Mouse (Mus musculus): ENCODE measurements at regions not wholly inside any gene's neighbourhood (a gene's known extent, or its start where the extent isn't known, plus 50 kb on each side); places are given as distances from the start of the nearest gene placed in this dataset.
A peak's percentile ranks its signal among the peaks of the same experiment; 100 is the strongest.
"Not testable (repeated sequence)": the region's sequence is repeated elsewhere in the genome, so short reads cannot be mapped to it uniquely, and the experiment has no call there.

GRCm38 (mm10) chr1:105463819-105464614, 107.5 kb upstream of the Rnf152 start:
- no peaks in the 10 kb centered on the region for H3K36me3 ChIP-seq (replicated peaks; ENCODE audit: low read length)
- no peak for TF ChIP-seq GATA1 (IDR thresholded peaks at IDR 0.05; ENCODE audit: borderline replicate concordance, low read length)
- TF ChIP-seq FLI1 (IDR thresholded peaks at IDR 0.05; ENCODE audit: low read length): no peak
- no peaks in the 10 kb centered on the region for H3K9me3 ChIP-seq
- no peaks in the 10 kb centered on the region for H3K4me1 ChIP-seq
- H3K27me3 ChIP-seq (replicated peaks): no peaks in the 10 kb centered on the region
- no peak overlapping the region for H3K4me3 ChIP-seq (replicated peaks)

- H3K4me3 ChIP-seq (replicated peaks): no peak overlapping the region
- H3K9me3 ChIP-seq: no peaks in the 10 kb centered on the region
- no peaks in the 10 kb centered on the region for H3K27me3 ChIP-seq (replicated peaks)
- H3K4me1 ChIP-seq: no peaks in the 10 kb centered on the region
- no peak for TF ChIP-seq FLI1 (IDR thresholded peaks at IDR 0.05; ENCODE audit: low read length)
- no peak for TF ChIP-seq GATA1 (IDR thresholded peaks at IDR 0.05; ENCODE audit: borderline replicate concordance, low read length)
- no peaks in the 10 kb centered on the region for H3K36me3 ChIP-seq (replicated peaks; ENCODE audit: low read length)
These were observed 106.2 kb upstream of the Rnf152 start for GRCm38 (mm10) chr1:105462695-105463094.

- not testable (repeated sequence) for H3K27me3 ChIP-seq (replicated peaks); H3K36me3 ChIP-seq (replicated peaks; ENCODE audit: low read length); H3K4me3 ChIP-seq (replicated peaks); H3K4me1 ChIP-seq
- peaks cover 11% of the 10 kb centered on the region for H3K9me3 ChIP-seq
These were observed 99.3 kb upstream of the Rnf152 start for GRCm38 (mm10) chr1:105455783-105456182.

- H3K36me3 ChIP-seq (replicated peaks; ENCODE audit: low read length): no peaks in the 10 kb centered on the region
- H3K4me3 ChIP-seq (replicated peaks): no peak overlapping the region
- TF ChIP-seq FLI1 (IDR thresholded peaks at IDR 0.05; ENCODE audit: low read length) (no peak), GATA1 (IDR thresholded peaks at IDR 0.05; ENCODE audit: borderline replicate concordance, low read length) (no peak)
- peaks cover 11% of the 10 kb centered on the region for H3K9me3 ChIP-seq
- no peaks in the 10 kb centered on the region for H3K27me3 ChIP-seq (replicated peaks)
- H3K4me1 ChIP-seq: no peaks in the 10 kb centered on the region
These were observed 98.2 kb upstream of the Rnf152 start for GRCm38 (mm10) chr1:105454687-105455086.

- no peaks in the 10 kb centered on the region for H3K4me1 ChIP-seq
- TF ChIP-seq GATA1 (IDR thresholded peaks at IDR 0.05; ENCODE audit: borderline replicate concordance, low read length) (no peak), FLI1 (IDR thresholded peaks at IDR 0.05; ENCODE audit: low read length) (no peak)
- H3K27me3 ChIP-seq (replicated peaks): no peaks in the 10 kb centered on the region
- no peaks in the 10 kb centered on the region for H3K36me3 ChIP-seq (replicated peaks; ENCODE audit: low read length)
- H3K9me3 ChIP-seq: no peaks in the 10 kb centered on the region
- H3K4me3 ChIP-seq (replicated peaks): no peak overlapping the region
These were observed 89.7 kb upstream of the Rnf152 start for GRCm38 (mm10) chr1:105446212-105446611.

- Histone ChIP-seq H3K27me3 (replicated peaks) (no peaks in the 10 kb centered on the region), H3K4me1 (no peaks in the 10 kb centered on the region), H3K9me3 (no peaks in the 10 kb centered on the region), H3K4me3 (replicated peaks) (no peak overlapping the region), H3K36me3 (replicated peaks; ENCODE audit: low read length) (no peaks in the 10 kb centered on the region)
- TF ChIP-seq FLI1 (IDR thresholded peaks at IDR 0.05; ENCODE audit: low read length) (no peak), GATA1 (IDR thresholded peaks at IDR 0.05; ENCODE audit: borderline replicate concordance, low read length) (no peak)
These were observed 87.0 kb upstream of the Rnf152 start for GRCm38 (mm10) chr1:105443546-105443945.

- H3K9me3 ChIP-seq: no peaks in the 10 kb centered on the region
- TF ChIP-seq GATA1 (IDR thresholded peaks at IDR 0.05; ENCODE audit: borderline replicate concordance, low read length) (no peak), FLI1 (IDR thresholded peaks at IDR 0.05; ENCODE audit: low read length) (no peak)
- no peaks in the 10 kb centered on the region for H3K27me3 ChIP-seq (replicated peaks)
- no peaks in the 10 kb centered on the region for H3K4me1 ChIP-seq
- H3K36me3 ChIP-seq (replicated peaks; ENCODE audit: low read length): no peaks in the 10 kb centered on the region
- H3K4me3 ChIP-seq (replicated peaks): no peak overlapping the region
These were observed 83.8 kb upstream of the Rnf152 start for GRCm38 (mm10) chr1:105440296-105440695.

GRCm38 (mm10) chr1:105434631-105435403, 78.3 kb upstream of the Rnf152 start:
- no peaks in the 10 kb centered on the region for H3K36me3 ChIP-seq (replicated peaks; ENCODE audit: low read length)
- no peaks in the 10 kb centered on the region for H3K9me3 ChIP-seq
- H3K27me3 ChIP-seq (replicated peaks): no peaks in the 10 kb centered on the region
- TF ChIP-seq GATA1 (IDR thresholded peaks at IDR 0.05; ENCODE audit: borderline replicate concordance, low read length) (no peak), FLI1 (IDR thresholded peaks at IDR 0.05; ENCODE audit: low read length) (no peak)
- peak overlapping the region; percentile 12 for H3K4me3 ChIP-seq (replicated peaks)
- peaks cover 5% of the 10 kb centered on the region for H3K4me1 ChIP-seq

GRCm38 (mm10) chr1:105433949-105434348, 77.4 kb upstream of the Rnf152 start:
- Histone ChIP-seq H3K27me3 (replicated peaks) (no peaks in the 10 kb centered on the region), H3K4me3 (replicated peaks) (no peak overlapping the region), H3K9me3 (no peaks in the 10 kb centered on the region), H3K4me1 (peaks cover 5% of the 10 kb centered on the region), H3K36me3 (replicated peaks; ENCODE audit: low read length) (no peaks in the 10 kb centered on the region)
- TF ChIP-seq FLI1 (IDR thresholded peaks at IDR 0.05; ENCODE audit: low read length) (no peak), GATA1 (IDR thresholded peaks at IDR 0.05; ENCODE audit: borderline replicate concordance, low read length) (no peak)

GRCm38 (mm10) chr1:105431803-105432202, 75.3 kb upstream of the Rnf152 start:
- Histone ChIP-seq H3K36me3 (replicated peaks; ENCODE audit: low read length) (no peaks in the 10 kb centered on the region), H3K9me3 (no peaks in the 10 kb centered on the region), H3K4me1 (peaks cover 5% of the 10 kb centered on the region), H3K27me3 (replicated peaks) (no peaks in the 10 kb centered on the region), H3K4me3 (replicated peaks) (no peak overlapping the region)
- TF ChIP-seq GATA1 (IDR thresholded peaks at IDR 0.05; ENCODE audit: borderline replicate concordance, low read length): no peak
- no peak for TF ChIP-seq FLI1 (IDR thresholded peaks at IDR 0.05; ENCODE audit: low read length)
